Mouse (Mus musculus) kidney, postnatal 25 days (tissue): ENCODE results near the gene Zfp715.

Source experiments
- DNase-seq, 2 experiments: peaks; one replicate each; pipeline ENCODE4 v3.0.0; 2021; ENCODE audit warnings: mixed read lengths in 2 of 2

Gene Zfp715

DNA sequence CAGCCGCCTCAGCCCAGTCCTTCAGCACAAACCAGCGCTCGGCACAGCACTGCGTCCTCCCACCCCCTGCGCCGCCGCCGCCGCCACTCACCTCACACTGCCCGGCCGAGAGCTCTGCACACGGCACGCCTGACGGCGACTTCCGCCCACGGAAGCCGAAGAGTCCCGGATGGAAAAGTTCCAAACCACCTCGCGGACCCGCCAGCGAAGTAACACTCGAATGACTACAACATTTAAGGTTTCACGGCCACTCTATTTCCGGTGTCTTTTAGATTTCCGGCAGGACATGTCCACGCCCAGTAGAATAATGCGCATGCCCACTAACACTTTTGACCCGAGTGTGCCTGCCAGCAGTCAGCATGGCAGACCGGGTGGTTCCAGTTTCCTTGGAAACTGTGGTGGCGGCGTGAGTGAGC, at the start of gene Zfp715:
Gene Zfp715 (minus strand): TSS at position 282 of the 416 bp plus-strand sequence.
- DNase-seq: peak; percentile 93 to 96

DNA sequence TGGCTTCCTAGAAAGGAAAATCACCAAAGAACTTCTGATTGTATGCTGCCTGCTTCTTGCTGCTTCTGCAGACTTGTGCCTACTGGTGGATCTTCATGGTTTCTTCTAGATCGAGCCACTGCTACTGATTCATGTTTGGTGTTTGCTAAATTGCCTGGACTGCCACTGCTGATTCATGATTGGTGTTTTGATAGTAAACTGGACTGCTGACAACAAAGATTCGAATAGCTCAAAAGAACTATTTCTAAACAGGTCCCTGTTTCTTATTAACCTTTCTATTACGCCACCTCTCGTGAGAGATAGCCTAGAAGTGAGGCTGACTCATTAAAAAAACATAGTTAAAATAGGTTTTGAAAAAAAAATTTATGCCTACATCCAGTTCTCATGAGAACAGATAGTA, 48.9 kb upstream of the Zfp715 start:
- no peak for DNase-seq

DNA sequence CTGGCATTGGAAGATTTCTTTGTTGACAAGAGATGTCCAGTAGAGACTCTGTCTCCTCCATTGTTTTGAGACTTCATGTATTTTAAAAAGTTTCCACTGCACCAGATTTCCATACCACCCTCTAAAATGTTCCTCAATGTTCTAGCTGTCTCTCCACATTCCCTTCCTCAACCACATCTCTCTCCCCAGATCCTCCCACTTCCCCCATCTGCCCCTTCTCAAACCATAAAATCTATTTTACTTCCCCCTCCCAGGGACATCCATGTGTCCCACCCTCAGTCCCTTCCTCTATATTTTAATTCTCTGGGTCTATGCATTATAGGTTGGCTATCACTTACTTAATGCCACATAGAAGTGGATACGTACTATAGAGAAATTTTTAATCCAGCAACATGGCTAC, 48.3 kb upstream of the Zfp715 start:
- no peak for DNase-seq

- no peak for DNase-seq
Measured at GRCm38 (mm10) chr7:43358556-43358955, 45.5 kb upstream of the Zfp715 start.

DNA sequence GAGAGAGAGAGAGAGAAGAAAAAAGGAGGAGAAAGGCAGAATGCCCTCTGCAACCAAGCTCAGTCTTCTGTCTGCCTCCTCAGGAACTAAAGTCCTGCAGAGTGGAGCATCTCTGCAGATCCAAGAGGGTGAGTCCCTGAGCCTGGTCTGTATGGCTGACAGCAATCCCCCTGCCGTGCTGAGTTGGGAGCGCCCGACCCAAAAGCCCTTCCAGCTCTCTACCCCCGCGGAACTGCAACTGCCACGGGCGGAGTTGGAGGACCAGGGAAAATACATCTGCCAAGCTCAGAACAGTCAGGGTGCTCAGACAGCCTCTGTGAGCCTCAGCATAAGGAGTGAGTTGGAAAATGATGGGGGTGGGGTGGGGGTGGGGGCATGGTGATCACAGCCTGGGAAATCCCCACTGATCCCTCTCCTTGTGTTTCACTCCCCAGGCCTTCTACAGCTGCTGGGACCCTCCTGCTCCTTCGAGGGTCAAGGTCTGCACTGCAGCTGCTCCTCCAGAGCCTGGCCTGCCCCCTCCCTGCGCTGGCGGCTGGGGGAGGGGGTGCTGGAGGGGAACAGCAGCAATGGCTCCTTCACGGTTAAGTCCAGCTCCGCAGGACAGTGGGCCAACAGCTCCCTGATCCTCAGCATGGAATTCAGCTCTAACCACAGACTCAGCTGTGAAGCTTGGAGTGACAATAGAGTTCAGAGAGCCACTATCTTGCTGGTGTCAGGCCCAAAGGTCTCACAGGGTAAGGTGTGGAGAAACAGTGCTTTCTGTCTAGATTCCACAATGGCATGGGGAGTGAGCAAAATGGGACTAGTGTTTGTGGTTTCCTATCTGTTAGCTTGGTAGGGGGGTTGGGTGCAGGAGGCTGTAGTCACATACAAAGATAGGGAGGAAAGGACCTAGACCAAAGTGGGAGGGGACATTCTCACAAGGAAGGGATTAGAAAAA, 42.1 kb upstream of the Zfp715 start:
- DNase-seq: no peak

DNA sequence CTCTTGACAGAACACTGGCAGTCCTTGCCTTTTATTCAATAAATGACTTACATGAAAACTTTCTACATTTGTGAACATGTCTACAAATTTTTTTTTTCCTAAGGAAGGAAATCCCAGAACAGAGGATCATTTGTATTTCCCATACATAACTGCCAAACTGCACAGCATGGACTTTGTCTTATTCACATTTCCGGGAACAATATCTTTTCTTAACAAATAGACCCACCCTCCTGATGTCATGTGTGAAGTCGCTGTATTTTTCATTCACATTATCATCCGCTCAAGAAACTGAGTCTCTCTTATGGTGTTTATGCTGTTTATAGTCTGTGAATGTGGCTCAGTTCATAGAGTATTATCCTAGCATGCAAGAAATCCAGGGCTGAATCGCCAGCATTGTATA, 40.7 kb upstream of the Zfp715 start:
- DNase-seq: no peak

DNA sequence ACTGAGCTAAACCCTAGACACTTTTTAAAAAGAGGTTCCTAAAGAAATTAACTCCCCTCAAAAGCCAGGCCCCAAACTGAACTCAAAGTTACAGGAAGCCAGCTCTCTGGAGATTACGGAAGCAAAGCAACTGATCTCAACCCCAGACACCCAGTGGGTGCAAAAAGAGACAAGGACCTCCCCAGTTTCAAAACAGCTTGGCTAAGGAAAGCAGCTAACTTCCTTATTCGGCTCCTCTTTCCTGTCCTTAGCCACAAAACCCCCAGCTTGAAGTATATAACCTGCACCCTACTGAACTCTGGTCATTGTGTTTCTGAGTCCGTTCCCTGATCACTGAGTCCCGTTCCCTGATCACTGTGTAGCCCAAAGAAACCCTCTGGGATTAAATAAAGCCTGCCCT, 40.0 kb upstream of the Zfp715 start:
- no peak for DNase-seq

DNA sequence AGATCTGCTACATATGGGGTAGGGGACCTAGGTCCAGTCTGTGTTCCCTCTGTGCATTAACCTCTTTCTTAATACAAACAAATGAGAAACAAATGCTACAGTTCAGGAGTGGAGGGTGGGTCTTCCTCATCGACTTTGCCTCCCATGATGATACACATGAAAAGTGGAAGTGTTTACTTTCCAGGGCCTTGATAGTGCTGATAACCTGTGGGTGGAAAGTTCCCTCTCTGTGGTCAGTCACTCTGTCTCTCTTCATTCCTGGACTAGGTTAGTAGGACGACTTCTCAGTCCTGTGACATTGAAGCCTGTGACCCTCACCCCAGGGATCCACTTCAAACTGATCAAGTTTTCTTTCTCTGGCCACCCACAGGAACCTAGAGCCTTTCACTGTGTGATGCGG, 38.1 kb upstream of the Zfp715 start, which contains the start of gene Siglecf:
Gene Siglecf (plus strand): TSS at position 188 of the 400 bp plus-strand sequence.
- no peak for DNase-seq

- DNase-seq: peak in 1 of 2 experiments; percentile 3
Measured at GRCm38 (mm10) chr7:43349623-43350022, 36.5 kb upstream of the Zfp715 start.

- DNase-seq: no peak
Measured at GRCm38 (mm10) chr7:43346571-43346970, 33.5 kb upstream of the Zfp715 start.

GRCm38 (mm10) chr7:43346148-43346547, 33.1 kb upstream of the Zfp715 start:
- DNase-seq: no peak

DNA sequence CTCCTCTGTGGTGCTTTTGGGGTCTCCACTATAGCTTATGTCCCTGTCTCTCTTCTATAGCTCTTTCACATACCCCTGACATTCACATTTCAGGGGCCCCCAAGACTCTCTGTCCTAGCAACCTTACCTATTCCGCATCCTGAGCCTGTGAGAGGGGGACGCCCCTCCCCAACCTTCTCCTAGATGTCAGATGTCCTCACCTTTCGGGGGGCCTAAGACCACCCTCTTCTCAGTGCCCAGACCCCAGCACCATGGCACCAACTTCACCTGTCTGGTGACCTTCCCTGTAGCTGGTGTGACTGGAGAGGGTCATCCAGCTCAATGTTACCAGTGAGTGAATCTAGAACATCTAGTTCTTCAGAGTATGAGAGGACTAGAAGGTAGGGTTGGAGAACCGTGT, 31.4 kb upstream of the Zfp715 start:
- no peak for DNase-seq

GRCm38 (mm10) chr7:43344020-43344419, 30.9 kb upstream of the Zfp715 start:
- no peak for DNase-seq

- DNase-seq: no peak
Measured at GRCm38 (mm10) chr7:43343191-43343590, 30.1 kb upstream of the Zfp715 start.

GRCm38 (mm10) chr7:43340771-43341170, 27.7 kb upstream of the Zfp715 start:
- no peak for DNase-seq

DNA sequence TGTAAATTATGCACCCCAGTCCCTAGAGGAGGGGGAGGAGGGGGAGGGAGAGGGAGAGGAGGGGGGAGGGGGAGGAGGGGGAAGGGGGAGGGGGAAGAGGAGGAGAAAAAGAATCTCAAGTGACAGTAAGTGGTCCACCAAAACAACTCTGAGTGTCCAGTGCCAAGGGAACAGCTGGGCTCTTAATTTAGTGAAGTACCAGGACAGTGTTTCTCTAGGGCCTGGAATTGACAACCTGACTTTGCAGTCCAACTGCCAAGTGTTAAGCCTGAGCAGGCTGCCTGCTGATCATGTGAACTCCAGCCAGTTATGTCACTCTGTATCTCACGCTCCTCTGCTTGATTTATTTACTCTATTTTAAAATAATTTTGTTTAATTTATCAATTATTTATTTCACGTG, 20.8 kb upstream of the Zfp715 start:
- no peak for DNase-seq

DNA sequence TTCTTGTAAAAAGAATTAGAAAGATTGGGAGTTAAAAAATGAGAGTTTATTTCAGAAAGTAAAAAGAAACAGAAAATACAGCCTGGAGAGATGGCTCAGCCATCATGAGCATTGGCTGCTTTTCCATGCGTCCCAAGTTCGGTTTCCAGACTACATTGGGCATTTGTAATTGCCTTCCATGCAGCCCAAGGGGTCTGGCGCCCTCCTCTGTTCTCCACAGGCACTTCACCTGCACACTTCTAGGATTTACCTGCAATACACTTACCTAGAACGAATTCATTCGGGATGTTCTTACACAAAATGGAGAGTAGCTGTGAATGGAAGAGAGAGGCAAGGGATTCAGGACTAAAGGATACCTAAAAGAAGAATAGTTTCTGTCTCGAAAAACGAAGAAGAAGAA, 20.1 kb upstream of the Zfp715 start:
- peak; percentile 45 to 58 for DNase-seq

DNA sequence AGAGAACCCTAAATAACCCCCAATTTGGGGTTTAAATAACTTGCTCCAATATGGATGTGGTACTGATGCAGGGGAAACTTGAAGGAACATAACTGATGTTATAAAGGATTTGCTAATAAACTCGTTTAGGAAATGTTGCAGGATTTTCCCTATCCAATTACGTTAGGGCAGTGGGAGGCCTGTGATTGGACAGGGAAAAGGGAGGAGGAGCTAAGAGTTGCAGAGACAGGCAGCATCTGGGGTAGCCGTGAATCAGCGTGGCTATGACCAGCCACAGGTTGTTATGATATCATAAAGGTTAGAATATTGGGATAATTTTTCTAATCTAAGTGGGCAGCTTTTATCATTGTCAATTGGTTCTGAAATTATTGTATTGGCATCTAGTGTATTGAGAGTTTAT, 15.0 kb upstream of the Zfp715 start:
- no peak for DNase-seq

GRCm38 (mm10) chr7:43326223-43326780, 13.2 kb upstream of the Zfp715 start:
- DNase-seq: no peak

- no peak for DNase-seq
Measured at GRCm38 (mm10) chr7:43312386-43313012, 595 bp downstream of the Zfp715 start.

- DNase-seq: peak in 1 of 2 experiments; percentile 10
Measured at GRCm38 (mm10) chr7:43311632-43312031, 1.5 kb downstream of the Zfp715 start.

DNA sequence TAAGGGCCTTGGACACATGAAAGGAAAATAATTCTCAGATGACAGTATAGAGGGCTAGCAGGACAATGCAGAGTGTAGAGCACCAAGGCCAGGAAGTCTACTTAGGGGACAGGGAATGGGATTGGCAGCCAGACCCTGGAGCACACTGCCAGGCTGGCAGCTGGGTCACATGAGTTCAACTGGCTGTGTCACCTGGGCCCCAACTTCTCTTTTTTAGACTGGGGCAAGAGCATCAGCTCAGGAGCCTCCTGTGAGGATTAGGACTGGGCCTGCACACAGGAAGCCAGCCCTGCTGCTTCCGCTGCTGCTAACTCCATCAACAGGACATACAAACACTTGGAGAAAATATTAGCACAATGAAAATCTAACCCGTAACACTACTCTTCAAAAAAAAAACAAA, 4.0 kb downstream of the Zfp715 start:
- peak in 1 of 2 experiments; percentile 38 for DNase-seq

DNA sequence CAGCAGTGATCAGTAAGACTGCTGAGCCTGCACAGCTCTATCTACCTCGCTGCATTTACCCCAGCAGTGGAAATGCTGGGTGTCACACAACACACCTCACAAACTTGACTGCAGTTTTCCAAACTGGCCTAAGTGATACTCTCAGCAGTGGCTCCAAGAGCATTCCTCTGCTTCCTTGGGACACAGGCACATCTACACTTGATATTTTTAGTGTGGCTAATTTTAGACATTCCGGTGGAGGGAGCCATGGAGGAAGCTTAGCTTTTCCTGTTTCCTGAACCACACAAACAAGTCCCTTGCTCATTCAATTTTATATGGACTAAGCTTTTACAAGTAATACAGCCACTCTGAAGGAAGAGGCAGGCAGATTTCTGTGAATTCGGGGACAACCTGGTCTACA, 7.9 kb downstream of the Zfp715 start:
- peak; percentile 35 to 49 for DNase-seq

DNA sequence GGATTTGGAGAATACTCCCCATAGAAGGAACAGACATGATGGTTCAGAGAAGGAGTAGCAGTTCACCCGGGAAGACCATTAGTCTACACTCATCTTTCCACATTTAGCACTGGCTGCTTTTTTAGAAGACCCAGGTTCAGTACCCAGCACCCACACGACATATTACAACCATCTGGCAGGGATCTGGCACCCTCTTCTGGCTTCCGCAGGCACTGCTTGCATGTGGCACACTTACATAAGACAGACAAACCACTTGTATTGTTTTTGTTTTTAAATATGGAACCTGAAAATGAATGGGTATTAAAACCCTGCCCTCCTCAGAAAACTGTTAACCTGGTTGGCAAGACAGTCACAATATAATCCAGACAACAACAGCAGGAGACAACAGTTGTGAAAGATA, 21.6 kb downstream of the Zfp715 start:
- no peak for DNase-seq
